ENCODE assay signal across 8 mouse cellular contexts in genomic region chr19:7039841-7040636, GRCm38 (mm10). TPM values are rescaled to one million over a fixed set of nuclear protein-coding genes. Genes with fewer than 3 reads are reported as not detected.
A peak's percentile ranks its signal among the peaks of the same experiment; 100 is the strongest.
DNase-seq lines count a peak whose midpoint lies in the region; ATAC-seq and TF ChIP-seq lines count a peak whose summit lies in the region.

TSS of gene Stip1 (minus strand) at chr19:7039967.

- peak; percentile 99 for ATAC-seq in embryonic facial prominence, embryonic 13.5 days (ENCODE audit: insufficient number of reproducible peaks, insufficient read depth, low FRiP score, low TSS enrichment, low read depth)
- peak; percentile 98 for ATAC-seq in limb, embryonic 12.5 days (ENCODE audit: insufficient number of reproducible peaks, insufficient read depth, low FRiP score, low TSS enrichment, low read depth)
- peak; percentile 99 for ATAC-seq in midbrain, embryonic 15.5 days (replicated peaks)

- WGBS in embryonic facial prominence, embryonic 13.5 days, result under 1% methylated on average over 49 of the region's 49 CpGs
- WGBS in kidney, adult 2 months, result under 1% methylated on average over 49 of the region's 49 CpGs
- WGBS in limb, embryonic 12.5 days, result under 1% methylated on average over 49 of the region's 49 CpGs
- under 1% methylated on average over 49 of the region's 49 CpGs for WGBS in midbrain, embryonic 15.5 days
- WGBS in spleen, adult 2 months, result under 1% methylated on average over 48 of the region's 49 CpGs

- DNase-seq in 3134 (ENCODE audit: extremely low read depth, insufficient read length, low spot score), result peak; percentile 96
- peak; percentile 99 for DNase-seq in adrenal gland, postnatal 36 days
- DNase-seq in heart, adult 18-20 months, result peak; percentile 100
- DNase-seq in kidney, adult 2 months, result peak; percentile 100
- DNase-seq in spleen, adult 2 months (ENCODE audit: low read depth in 1 of 2, low spot score in 2 of 2), result peak; percentile 100

- H3K27me3 ChIP-seq in embryonic facial prominence, embryonic 13.5 days, result no peaks in the 10 kb centered on the region
- H3K27me3 ChIP-seq in kidney, adult 2 months (replicated peaks; ENCODE audit: control insufficient read depth, insufficient read depth, low read length), result no peaks in the 10 kb centered on the region
- no peaks in the 10 kb centered on the region for H3K27me3 ChIP-seq in limb, embryonic 12.5 days
- H3K27me3 ChIP-seq in midbrain, embryonic 15.5 days (replicated peaks), result no peaks in the 10 kb centered on the region
- no peaks in the 10 kb centered on the region for H3K27me3 ChIP-seq in spleen, adult 2 months (ENCODE audit: control insufficient read depth, insufficient read depth, low read length)

- TF ChIP-seq POLR2A in kidney, adult 2 months (IDR thresholded peaks at IDR 0.05; ENCODE audit: low read depth, low read length), result peak; percentile 90
- TF ChIP-seq POLR2A in spleen, adult 2 months (IDR thresholded peaks at IDR 0.05; ENCODE audit: low read depth, low read length), result peak; percentile 94

- peaks cover 7% of the 10 kb centered on the region for H3K36me3 ChIP-seq in embryonic facial prominence, embryonic 13.5 days
- no peaks in the 10 kb centered on the region for H3K36me3 ChIP-seq in kidney, adult 2 months (ENCODE audit: control insufficient read depth, insufficient read depth, low read length)
- H3K36me3 ChIP-seq in limb, embryonic 12.5 days, result peaks cover 25% of the 10 kb centered on the region
- H3K36me3 ChIP-seq in midbrain, embryonic 15.5 days (replicated peaks), result peaks cover 7% of the 10 kb centered on the region; the same call in 1 of the 2 replicates
- peaks cover 2% of the 10 kb centered on the region for H3K36me3 ChIP-seq in spleen, adult 2 months (ENCODE audit: control insufficient read depth, insufficient read depth, low read length)

- peak within 1 kb of the TSS; percentile 89 for H3K9ac ChIP-seq in embryonic facial prominence, embryonic 13.5 days
- H3K9ac ChIP-seq in limb, embryonic 12.5 days (replicated peaks), result peak within 1 kb of the TSS; percentile 93
- H3K9ac ChIP-seq in midbrain, embryonic 15.5 days, result peak within 1 kb of the TSS; percentile 93

- H3K4me3 ChIP-seq in embryonic facial prominence, embryonic 13.5 days, result peak within 1 kb of the TSS; percentile 67
- peak within 1 kb of the TSS; percentile 64 for H3K4me3 ChIP-seq in kidney, adult 2 months (ENCODE audit: insufficient read depth, low read depth, low read length)
- H3K4me3 ChIP-seq in limb, embryonic 12.5 days (replicated peaks), result peak within 1 kb of the TSS; percentile 89
- H3K4me3 ChIP-seq in midbrain, embryonic 15.5 days, result peak within 1 kb of the TSS; percentile 93
- H3K4me3 ChIP-seq in spleen, adult 2 months (ENCODE audit: extremely low read depth, insufficient read depth, insufficient read length), result peak within 1 kb of the TSS; percentile 70

- peak; percentile 25; the same call in 1 of the 2 replicates for TF ChIP-seq CTCF in kidney, adult 2 months (conservative IDR thresholded peaks at IDR 0.05; ENCODE audit: insufficient read depth, insufficient read length, low read depth, low read length)
- TF ChIP-seq CTCF in spleen, adult 2 months (IDR thresholded peaks at IDR 0.05; ENCODE audit: extremely low read depth, insufficient read depth, insufficient read length, insufficient replicate concordance), result peak; percentile 29; the same call in 1 of the 2 replicates

- peak within 1 kb of the TSS; percentile 96 for H3K27ac ChIP-seq in embryonic facial prominence, embryonic 13.5 days
- H3K27ac ChIP-seq in kidney, adult 2 months (ENCODE audit: insufficient read depth, low read depth, low read length), result peak within 1 kb of the TSS; percentile 81
- H3K27ac ChIP-seq in limb, embryonic 12.5 days, result peak within 1 kb of the TSS; percentile 96
- peak within 1 kb of the TSS; percentile 95 for H3K27ac ChIP-seq in midbrain, embryonic 15.5 days
- H3K27ac ChIP-seq in spleen, adult 2 months (ENCODE audit: insufficient read depth, low read length), result peak within 1 kb of the TSS; percentile 87

- H3K4me2 ChIP-seq in embryonic facial prominence, embryonic 13.5 days, result peak within 1 kb of the TSS; percentile 88
- peak within 1 kb of the TSS; percentile 81 for H3K4me2 ChIP-seq in limb, embryonic 12.5 days
- H3K4me2 ChIP-seq in midbrain, embryonic 15.5 days, result peak within 1 kb of the TSS; percentile 69

- H3K9me3 ChIP-seq in embryonic facial prominence, embryonic 13.5 days, result no peaks in the 10 kb centered on the region
- no peaks in the 10 kb centered on the region for H3K9me3 ChIP-seq in limb, embryonic 12.5 days
- no peaks in the 10 kb centered on the region for H3K9me3 ChIP-seq in midbrain, embryonic 15.5 days

- H3K4me1 ChIP-seq in embryonic facial prominence, embryonic 13.5 days, result peaks cover 23% of the 10 kb centered on the region
- peaks cover 4% of the 10 kb centered on the region; the same call in 1 of the 2 replicates for H3K4me1 ChIP-seq in kidney, adult 2 months (ENCODE audit: control insufficient read depth, insufficient read depth, low read length)
- peaks cover 17% of the 10 kb centered on the region for H3K4me1 ChIP-seq in limb, embryonic 12.5 days (replicated peaks)
- H3K4me1 ChIP-seq in midbrain, embryonic 15.5 days, result peaks cover 30% of the 10 kb centered on the region
- peaks cover 10% of the 10 kb centered on the region for H3K4me1 ChIP-seq in spleen, adult 2 months (ENCODE audit: control insufficient read depth, insufficient read depth, insufficient read length)

RNA-seq across cellular contexts. Expression of gene Stip1, which starts in this region (rescaled TPM):
- total RNA-seq in adrenal gland, postnatal 36 days (2021), result 100 to 1,000 TPM; 149 to 281 TPM
- polyA plus RNA-seq in embryonic facial prominence, embryonic 13.5 days (2015; fragmentation: Nextera tagmentation; extraction: Ambion mirVana), result 211 and 240 TPM in 2 replicates
- total RNA-seq in heart, adult 18-20 months (2021), result 100 to 1,000 TPM; 137 to 160 TPM
- polyA plus RNA-seq in kidney, adult 2 months (2012; rRNA removed), result 40.6 and 51.4 TPM in 2 replicates
- polyA plus RNA-seq in limb, embryonic 12.5 days (2016; fragmentation: Nextera tagmentation; extraction: Ambion mirVana), result 292 and 312 TPM in 2 replicates
- polyA plus RNA-seq in midbrain, embryonic 15.5 days (2015; fragmentation: Nextera tagmentation; extraction: Ambion mirVana), result 214 and 230 TPM in 2 replicates
- polyA plus RNA-seq in spleen, adult 2 months (2012; rRNA removed), result 27.4 and 31.3 TPM in 2 replicates

Comparison
In these comparisons a context has a peak if more than half of its experiments do, and no peak if none do; other contexts are left out.
1. Peak in every context shown above with its lines: DNase-seq, ATAC-seq, H3K4me3 ChIP-seq and H3K27ac ChIP-seq.